Mouse (Mus musculus) embryonic facial prominence, embryonic 14.5 days (tissue): ENCODE data around the gene Olfr164. TPM values are rescaled to one million over a fixed set of nuclear protein-coding genes. Genes with fewer than 3 reads are reported as not detected.

Experiments
- microRNA-seq: library from miRNA; unstranded; fragments of <30 nt; microRNA quantifications from one replicate; pipeline ENCODE4, GENCODE M21; 2016; ENCODE audit warnings: borderline number of aligned reads
- polyA plus RNA-seq: library from polyadenylated mRNA; unstranded; fragments of >200 nt; fragmentation: Nextera tagmentation; extraction: Ambion mirVana; gene quantifications from 2 replicates; pipeline ENCODE4 v1.2.1, GENCODE M21; 2014

Gene Olfr164
- polyA plus RNA-seq, 1 experiment from 2014 or later: not detected

Small RNA genes lying within 50 kb of the gene (microRNA-seq; reads per million reads assigned to microRNA genes)
- not detected for gene Gm23612

Other genes with a start within 250 kb of the Olfr164 start
- gene Olfr165, start 109.1 kb upstream of the Olfr164 start, polyA plus RNA-seq: not detected in 2 replicates
- 0.07 and 0.09 TPM in 2 replicates for gene Olfr166, start 169.6 kb upstream of the Olfr164 start, polyA plus RNA-seq
- not detected in 2 replicates for gene Olfr167, start 208.2 kb upstream of the Olfr164 start, polyA plus RNA-seq
- not detected in 2 replicates for gene Olfr168, start 221.5 kb upstream of the Olfr164 start, polyA plus RNA-seq